Mouse (Mus musculus) adrenal gland, adult 10 weeks (tissue): Measurements from ENCODE around the gene Tex13c1. TPM values are rescaled to one million over a fixed set of nuclear protein-coding genes. Genes with fewer than 3 reads are reported as not detected.

ENCODE experiments used
- polyA plus RNA-seq: library from polyadenylated mRNA; stranded (reverse); fragments of 350-450 nt; fragmentation: Illumina TruSeq; extraction: RNeasy Lipid Tissue Mini Kit (QIAGEN cat#74804); gene quantifications from one replicate; pipeline ENCODE4 v1.2.3, GENCODE M21; 2014; ENCODE audit warnings: low read depth, low replicate concordance

Tex13c1 gene
- not detected for polyA plus RNA-seq

DNA sequence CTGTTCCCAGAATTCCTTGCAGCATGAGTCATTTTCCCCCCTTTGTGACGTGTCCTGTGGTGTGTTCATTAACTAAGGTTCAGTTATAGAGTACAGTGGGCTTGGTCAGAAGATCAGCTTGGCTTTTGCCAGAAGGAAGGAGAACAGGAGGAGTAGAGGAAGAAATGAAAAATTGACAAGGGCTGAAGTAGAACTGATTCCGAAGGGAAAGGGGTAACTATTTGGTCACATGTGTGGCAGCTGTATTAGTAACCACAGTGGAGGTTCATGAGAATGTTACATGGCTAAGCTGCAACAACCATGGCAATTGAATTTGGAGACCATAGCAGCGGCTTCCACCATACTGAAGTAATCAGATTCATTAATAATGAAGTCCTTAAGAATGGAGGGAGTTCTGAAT is at the start of gene Tex13c1:
Gene Tex13c1 (plus strand): TSS at position 301 of the 400 bp plus-strand sequence.

Other genes with a start within 250 kb of the Tex13c1 start
- 0.29 TPM for gene Tenm1, start 162.0 kb upstream of the Tex13c1 start, polyA plus RNA-seq